Mouse (Mus musculus): ENCODE data around the gene Itsn1.

The Itsn1 gene

DNA sequence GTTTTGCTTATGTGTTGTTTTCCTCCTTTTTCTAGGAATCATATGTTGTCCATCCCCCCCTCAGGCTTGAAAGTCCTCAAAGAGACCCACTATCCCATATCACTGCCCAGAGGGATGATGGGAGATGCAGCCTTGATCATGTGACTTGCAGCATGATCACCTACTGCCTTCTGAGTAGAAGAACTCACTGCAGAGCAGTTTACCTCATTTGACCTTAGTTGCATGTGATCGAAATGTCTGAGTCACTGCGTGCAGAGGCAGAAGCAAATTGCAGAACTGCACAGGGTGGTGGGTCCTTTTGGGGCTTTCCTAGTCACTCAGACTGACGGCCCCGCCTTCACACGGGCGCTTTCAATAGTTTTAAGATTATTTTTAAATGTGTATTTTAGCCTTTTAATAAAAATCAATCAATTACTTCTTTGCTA is 141.1 kb downstream of the Itsn1 start:
- DNase-seq (ENCODE audit: low read depth, low spot score) = no peak

DNA sequence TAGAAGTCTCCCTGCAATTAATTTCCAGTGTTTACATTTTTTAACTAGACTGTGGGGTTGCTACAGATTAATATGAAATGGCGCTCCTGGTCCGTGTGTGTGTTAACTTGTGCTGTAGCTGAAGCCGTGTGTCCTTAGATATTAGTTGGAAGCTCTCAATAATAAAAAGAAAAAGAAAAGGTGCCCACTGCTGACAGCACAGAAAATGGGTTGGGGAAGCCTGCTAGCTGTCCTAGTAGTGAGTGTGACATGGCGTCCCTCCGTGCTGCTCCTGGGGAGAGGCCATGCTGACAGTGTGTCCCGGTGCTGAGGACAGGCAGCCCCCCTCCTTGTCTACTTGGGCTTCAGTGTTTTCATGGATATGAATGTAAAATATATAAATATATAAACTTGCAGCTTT is 142.1 kb downstream of the Itsn1 start:
- DNase-seq (ENCODE audit: low read depth, low spot score) = no peak

DNA sequence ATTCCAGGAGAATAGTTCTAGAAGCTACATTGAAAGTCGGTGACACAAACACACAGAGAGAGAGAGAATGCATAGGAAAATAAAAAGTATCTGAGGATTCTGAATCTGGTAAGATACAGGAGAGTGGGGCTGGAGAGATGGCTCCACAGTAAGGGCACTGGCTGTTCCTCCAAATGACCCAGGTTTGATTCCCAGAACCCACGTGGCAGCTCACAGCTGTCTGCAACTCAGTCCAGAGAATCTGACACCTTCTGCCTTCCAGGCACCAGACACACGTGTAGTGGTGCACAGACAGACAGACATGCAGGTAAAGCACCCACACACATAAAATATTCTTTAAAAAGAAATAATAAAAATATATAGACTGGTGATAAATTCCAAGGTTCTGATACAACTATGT is 144.6 kb downstream of the Itsn1 start:
- DNase-seq (ENCODE audit: low read depth, low spot score) = no peak

DNA sequence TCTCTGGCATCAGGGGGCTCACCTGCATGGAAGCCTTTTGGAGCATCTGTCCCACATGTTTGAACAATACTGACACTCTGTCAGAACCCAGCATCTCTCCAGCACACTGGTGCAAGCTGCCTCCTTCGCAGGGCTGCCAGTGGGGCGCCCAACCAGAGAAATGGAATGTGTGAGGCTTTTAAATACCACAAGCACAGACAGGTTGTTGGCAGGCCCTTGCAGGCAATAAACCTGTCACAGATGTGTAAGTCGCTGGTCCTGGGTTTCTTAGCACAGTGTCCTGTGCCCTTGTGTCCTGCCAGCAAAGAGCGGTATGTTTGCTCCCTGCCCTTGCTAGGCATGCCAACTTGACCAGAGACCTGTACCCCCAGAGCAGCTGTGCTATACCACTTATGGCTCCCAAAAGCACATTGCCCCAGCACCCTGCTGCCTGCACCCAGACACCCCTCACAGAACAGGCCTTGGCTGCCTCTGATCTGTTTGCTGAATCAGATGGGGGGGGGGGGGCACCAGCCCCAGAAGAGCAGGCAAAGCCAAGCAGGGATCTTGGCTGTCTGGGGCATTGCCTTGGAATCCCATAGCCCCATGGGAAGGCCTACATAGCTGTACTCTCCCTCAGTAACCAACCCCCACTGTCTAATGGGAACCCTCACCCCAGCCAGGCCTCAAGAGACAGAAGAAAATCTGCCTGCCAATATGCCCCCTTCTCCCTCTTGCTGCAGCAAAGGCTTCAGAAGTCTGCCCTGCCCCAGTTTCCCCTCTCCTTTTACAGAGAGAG is 146.7 kb downstream of the Itsn1 start:
- DNase-seq (ENCODE audit: low read depth, low spot score) = no peak

DNA sequence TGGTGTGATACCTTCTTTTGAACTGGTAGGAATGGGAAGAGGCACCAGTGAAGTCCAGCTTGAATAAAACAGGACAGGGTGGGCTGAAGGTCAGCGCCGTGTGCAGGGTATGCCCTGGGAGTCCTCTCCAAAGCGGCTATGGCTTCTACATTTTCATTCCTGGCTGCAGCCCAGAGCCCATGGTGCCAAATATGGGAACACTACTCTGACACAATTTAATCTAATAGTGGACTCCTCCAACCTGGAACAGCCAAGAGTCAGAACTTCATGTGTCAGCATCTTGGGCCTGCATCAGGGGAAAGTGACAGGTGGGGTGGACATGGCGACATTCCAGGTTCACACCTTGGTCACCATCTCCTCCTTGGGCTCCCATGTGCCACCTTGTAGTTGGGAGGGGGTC is 147.4 kb downstream of the Itsn1 start:
- DNase-seq (ENCODE audit: low read depth, low spot score) = no peak

DNA sequence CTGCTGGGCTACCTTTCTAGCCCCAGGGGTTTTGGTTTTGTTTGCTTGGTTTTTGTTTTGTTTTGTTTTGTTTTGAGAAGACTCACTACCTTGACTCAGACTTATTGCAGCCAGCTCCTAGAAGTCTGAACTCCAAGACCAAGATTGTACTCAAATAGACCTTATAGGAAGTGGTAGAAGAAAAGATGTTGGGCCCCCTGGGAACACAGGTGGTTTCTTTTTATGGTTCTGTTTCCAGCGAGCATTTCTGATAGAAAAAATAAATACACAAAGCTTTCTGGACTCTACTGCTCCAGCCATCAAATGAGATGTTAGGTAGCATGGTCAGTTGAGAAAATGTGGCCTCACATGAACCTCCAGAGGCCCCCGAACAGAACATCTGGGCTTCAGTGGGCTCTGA is 150.0 kb downstream of the Itsn1 start:
- no peak for DNase-seq (ENCODE audit: low read depth, low spot score)

DNA sequence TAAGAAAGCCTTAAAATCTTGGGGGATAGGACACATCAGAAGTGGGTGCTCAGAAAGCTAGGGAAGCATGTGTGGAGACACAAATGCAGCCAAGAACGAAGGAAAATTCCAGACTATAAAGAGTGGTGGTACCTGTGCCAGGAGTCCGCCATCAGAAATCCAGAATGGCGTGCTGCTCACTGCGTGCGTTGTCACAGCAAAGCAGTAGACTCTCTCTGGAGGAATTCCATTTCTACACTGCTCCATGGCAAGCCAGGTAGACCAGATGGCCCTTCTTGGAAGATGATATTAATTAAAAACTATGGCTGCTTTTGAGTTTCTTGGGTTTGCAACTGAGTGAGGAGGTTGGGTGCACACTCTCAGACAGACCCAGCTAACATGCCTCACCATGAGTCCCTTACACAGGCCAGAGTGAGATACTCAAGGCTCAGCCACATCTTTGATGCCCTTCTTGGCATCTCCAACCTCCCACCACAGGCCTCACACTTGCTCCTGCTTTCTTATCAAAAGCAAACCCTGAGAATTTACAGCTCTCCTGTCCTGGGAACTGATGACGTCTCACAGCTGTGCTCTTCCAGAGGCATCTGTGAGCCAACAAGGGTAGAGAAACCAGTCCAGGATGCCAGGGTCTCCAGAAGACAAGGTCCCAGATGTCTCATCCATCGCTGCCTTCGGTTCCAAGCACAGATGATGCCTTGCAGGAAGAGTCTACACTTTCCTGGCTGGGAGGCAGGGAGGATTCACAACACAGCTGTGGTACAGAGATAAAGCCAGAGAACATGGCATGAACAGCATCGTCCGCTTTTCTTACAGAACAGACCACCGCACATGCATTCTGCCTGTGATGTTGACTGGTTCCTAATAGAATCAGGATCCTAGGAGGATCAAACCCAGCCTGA is 152.0 kb downstream of the Itsn1 start:
- DNase-seq (ENCODE audit: low read depth, low spot score) = no peak

DNA sequence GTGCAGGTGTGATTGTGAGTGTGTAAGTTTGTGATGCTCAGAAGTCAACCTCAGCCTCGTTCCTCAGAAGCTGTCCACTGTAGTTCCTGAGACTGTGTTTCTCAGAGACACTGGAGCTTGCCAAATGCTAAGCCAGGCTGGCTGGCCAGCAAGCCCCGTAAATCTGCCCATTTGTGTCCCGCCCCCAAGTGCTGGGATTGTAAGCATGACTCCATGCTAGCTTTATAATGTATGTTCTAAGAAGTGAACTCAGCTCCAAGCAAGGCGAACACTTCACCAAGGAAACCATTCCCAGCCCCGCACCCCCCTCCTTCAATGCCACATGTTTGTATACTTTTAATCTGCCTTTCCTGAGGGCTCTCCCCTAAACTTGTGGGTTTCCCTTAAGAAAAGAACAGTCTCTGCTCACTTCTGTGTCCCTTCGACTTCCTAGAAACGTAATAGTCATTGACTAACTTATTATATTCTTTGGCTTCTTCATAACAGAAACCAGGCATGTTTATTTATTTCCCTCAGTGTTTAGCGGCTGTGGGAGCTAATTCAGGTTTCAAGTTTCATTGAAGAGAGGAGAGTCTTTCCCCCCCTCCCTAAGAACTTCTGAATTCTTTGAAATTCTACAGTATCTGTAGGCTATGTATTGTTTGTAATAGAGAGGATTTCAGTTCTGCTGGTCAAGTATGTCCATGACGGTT is 153.2 kb downstream of the Itsn1 start:
- DNase-seq (ENCODE audit: low read depth, low spot score) = no peak

DNA sequence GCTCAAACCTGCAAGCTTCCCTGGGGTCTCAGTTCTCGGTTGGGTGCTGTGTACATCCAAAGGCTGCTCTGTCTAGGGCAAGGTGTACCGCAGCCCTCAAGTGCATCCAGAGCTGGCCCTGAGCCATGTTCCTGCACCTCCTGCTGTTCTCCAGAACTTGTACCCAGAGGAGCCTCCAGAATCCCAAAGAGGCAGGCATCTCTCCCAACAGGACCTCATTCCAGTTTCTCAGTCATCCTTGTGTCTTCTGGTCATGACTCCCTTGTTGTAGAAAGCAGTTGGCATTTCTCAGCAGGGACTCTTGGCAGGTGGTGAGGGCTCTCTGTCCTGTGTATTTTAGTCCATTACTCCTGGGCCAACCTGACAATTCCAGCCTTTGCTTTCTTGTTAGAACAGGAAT is 154.6 kb downstream of the Itsn1 start:
- DNase-seq (ENCODE audit: low read depth, low spot score) = no peak

DNA sequence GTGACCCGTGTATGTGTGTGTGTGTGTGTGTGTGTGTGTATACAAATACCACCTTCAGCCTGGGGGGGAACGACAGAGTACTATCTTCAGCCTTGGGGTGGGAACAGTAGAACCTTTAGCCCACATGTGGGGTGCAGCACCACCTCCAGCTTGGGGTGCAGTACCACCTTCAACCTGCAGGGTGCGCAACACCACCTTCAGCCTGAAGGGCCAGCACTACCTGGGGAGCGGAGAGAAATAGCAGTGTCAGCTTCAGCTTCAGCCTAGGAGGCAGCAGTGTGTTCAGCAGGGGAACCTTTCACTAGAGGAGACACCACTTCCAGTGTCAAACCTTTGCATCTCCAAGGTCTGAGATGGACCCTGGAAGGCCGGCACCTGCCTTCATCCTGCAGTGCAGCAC is 155.1 kb downstream of the Itsn1 start:
- DNase-seq (ENCODE audit: low read depth, low spot score) = no peak

DNA sequence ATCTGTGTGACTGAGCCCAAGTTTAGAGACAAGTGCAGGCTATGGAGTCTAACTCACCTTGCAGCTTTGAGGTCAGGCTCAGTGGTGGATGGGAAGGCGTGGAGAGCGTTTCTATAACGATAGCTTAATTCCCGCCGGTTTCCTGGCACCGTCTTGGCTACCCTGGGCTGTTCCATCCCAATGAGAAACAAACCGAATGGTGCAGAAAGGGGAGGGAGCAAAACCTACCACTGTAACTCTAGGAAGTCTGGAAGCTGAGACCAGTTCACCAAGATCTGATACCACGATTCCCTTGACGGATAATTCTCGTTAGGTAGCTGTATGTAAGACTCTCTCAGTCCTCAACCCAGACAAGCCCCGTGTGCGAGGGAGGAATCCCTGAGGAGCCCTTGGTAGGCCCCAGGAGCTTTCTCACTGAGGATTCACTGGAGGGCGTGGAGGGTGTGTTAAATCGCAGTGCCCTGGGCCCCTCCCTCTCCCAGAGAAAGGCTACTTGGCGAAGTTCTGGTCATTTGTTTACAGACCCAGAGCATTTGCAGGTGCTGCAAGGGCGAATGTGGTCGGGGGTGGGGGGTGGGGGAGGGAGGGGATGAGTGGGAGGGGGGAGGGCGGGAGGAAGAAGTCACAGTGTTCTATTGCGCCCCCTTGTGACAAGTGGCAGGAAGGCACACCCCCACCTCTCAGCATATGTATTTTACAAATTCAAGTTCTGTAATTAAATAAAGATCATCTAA is 156.5 kb downstream of the Itsn1 start:
- peak; percentile 22 for DNase-seq (ENCODE audit: low read depth, low spot score)

DNA sequence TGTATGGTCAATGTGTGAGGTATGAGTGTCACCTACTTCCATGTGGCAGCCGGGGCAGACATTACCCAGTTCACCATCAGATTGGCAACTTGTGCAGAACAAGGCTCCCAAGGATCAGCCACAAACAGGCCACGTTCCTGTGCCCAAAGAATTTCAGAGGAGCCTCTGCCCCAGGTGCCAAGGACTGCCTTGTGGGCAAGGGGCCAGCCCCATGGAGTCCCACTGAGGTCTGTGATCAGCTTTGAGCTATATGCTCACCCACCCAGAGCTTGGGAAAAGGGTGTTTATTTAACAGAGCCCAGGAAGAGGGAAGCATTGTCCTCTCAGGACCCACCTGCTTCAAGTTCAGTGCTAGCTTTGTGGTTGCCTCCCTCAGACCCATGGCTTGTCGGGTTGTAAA is 159.3 kb downstream of the Itsn1 start:
- DNase-seq (ENCODE audit: low read depth, low spot score) = no peak

DNA sequence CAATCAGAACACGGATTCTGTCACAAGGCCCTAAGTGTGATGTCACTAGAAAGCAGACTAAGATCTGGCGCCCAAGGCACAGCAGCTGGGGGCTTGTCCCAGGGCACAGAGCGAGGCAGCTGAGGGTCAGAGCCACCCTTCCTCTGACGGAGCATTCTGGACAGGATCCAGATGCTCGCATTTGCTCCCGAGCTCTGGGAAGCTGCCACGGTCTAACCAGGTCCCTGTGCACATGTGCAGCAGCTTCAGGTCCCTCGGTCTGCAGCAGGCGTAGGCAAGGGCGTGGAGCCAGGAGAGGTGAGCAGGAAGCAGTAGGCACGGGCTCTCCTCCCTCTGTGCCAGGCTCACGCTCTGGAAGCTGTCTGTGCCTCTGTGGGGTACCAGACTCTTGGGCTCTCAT is 160.8 kb downstream of the Itsn1 start:
- DNase-seq (ENCODE audit: low read depth, low spot score) = no peak

DNA sequence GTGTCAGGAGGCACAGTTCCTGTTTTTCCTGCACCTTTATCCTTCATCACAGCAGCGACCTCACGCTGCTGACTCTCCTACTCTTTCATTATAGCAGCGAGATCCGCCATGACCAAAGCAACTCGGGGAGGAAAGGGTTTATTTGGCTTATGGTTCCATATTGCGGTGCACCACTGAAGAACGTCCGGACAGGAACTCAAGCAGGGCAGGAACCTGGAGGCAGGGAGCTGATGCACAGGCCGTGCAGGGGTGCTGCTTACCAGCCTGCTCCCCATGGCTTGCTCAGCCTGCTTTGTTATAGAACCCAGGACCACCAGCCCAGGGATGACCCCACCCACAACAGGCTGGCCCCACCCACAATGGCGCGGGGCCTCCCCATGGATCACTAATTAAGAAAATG is 162.1 kb downstream of the Itsn1 start:
- no peak for DNase-seq (ENCODE audit: low read depth, low spot score)

DNA sequence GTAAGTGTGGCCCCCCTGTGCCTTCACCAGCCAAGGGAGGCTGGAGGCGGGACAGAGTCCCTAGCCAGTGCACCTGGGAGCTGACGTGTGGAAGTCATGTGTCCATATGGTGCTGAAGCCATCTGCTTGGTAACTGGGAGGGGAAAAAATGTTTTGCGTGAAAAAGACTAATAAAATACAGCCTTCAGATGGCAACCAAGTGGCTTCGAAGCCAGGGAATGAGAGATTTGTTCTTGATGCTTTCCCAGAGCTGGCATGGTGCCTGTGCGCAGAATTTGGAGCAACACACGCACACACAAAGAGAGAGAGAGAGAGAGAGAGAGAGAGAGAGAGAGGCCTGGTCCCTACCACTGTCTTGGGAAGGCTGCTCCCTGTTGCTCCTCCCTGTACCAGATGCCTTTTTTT is 167.3 kb downstream of the Itsn1 start:
- DNase-seq (ENCODE audit: low read depth, low spot score) = no peak

DNA sequence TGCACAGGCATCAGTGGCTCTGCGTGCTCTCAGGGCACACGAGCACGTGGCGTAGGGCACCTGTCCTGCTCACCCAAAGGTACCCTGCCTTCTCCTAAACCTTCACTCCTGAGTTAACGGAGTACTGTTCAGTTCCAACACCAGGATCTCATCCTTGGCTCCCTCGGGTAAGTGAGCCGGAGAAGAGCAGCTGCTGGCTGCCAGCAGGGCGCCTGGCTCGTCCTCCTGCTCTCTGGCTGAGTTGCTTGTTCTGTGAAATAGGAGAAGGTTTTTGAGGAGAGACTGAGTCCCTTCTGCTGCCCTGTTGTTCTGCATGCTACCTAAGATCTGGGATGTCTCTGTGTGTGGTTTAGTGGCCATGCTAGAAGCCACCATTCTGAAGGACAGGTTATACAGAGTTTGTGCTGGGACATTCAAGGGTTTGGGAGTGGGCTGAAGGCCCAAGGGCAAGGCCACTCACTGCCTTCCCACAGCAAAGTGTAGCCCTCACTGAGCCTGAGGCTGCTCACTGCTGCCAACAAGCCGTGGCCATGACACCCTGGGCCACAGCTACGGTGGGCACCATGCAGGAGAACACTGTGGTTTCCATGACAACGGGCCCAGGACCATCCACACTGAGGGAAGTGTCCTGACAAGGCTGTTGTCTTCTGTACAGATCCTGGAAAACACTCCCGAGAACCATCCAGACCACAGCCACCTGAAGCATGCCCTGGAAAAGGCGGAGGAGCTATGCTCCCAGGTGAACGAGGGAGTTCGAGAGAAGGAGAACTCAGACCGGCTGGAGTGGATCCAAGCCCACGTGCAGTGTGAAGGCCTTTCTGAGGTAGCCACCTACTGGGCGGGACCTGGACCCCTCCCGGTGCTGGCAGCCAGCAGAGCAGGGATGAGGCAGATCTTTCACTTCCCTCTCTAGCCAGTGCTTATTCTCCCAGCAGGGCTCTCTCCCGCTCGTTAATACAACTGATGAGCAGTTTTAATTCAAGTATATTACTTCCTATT is 170.1 kb downstream of the Itsn1 start:
- no peak for DNase-seq (ENCODE audit: low read depth, low spot score)

DNA sequence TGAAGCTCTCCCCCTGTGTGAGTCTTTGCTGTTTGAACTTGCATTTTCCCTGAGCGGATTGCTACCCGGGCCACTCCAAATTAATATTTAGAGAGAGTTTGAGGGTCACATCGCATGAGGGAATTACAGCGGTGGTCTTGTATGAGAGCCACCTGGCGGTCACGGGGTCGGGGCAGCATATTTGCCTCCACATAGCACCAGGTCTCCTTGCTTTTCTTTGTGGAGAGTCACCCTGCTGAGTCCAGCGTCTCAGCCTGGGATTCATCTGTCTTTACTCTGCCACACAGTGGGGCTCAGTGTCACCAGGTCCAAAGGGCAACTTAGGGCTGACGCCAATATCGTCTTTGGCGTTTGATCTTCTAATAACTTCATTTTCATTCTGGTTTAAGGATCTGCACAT is 171.2 kb downstream of the Itsn1 start:
- no peak for DNase-seq (ENCODE audit: low read depth, low spot score)

DNA sequence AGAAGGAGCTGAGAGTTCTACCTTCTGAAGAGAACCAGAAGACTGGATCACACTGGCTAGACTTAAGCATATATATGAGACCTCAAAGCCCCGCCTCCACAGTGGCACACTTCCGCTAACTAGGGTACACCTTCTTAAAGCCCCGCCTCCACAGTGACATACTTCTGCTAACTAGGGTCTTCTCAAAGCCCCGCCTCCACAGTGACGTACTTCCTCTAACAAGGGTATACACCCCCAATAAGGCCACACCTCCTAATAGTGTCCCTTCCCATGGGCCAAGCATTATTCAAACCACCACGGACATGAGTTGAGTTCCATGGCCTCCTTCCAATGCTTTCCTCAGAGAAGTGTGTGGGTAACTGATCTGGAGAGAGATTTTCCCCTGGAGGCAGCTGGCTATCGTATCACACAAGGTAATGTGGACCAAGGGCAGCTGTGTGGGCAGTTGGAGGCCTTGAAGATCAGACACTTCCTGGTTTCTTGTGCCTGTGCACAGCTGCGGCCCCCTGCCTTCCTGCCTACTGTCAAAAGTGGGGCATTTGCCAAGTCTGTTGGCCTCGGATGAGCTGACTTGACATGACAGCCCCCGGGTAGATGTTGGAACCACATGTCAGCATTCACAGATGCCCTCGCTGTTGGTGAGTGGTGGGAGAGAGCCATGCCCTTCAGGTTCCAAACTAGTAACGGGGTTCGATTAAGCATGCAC is 174.9 kb downstream of the Itsn1 start:
- no peak for DNase-seq (ENCODE audit: low read depth, low spot score)

DNA sequence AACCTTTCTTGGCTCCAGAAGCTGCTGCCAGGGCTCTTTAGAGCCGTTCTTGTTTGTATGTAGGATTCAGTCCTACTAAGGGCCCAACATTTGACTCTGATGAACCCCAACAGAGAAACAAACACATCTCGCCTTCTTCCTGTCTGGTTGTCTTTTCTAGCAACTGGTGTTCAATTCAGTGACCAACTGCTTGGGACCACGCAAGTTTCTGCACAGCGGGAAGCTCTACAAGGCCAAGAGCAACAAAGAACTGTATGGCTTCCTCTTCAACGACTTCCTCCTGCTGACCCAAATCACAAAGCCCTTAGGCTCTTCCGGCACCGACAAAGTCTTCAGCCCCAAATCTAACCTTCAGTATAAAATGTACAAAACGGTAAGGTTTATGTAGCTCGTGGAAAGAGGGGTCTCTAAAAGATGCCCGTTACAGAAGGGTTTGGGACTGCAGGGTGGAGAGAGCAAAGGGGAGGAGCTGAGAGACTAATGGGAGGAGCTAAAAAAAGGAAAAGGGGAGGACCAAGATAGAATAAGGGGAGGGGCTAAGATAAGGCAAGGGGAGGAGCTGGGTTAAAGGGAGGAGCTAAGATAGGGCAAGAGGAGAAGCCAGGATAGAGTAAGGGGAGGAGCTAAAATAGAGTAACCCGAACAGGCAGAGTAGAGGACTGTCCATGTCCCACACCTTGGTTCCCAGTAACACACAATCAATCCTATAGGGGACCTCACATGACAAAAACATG is 176.2 kb downstream of the Itsn1 start:
- no peak for DNase-seq (ENCODE audit: low read depth, low spot score)

All from retina, adult 2 months (tissue).